Mouse (Mus musculus) limb, embryonic 10.5 days (tissue): ENCODE measurements around the gene Itgb1. TPM values are rescaled to one million over a fixed set of nuclear protein-coding genes. Genes with fewer than 3 reads are reported as not detected.

Experiments
- DNase-seq: peaks from one replicate; pipeline ENCODE4 v3.0.0-alpha.2; 2017; ENCODE audit warnings: low spot score
- H3K27ac ChIP-seq: fragments of 300-500 bp; sonication (generic); 2 replicates; pipeline ENCODE4 v1.5.1; 2016; ENCODE audit warnings: mild to moderate bottlenecking
- H3K27me3 ChIP-seq: fragments of 300-500 bp; sonication (generic); 2 replicates; pipeline ENCODE4 v1.6.1; 2016; ENCODE audit warnings: low read depth, mild to moderate bottlenecking; ENCODE audit not compliant: poor library complexity, severe bottlenecking
- H3K36me3 ChIP-seq: fragments of 300-500 bp; sonication (generic); 2 replicates; pipeline ENCODE4 v1.6.1; 2016; ENCODE audit warnings: mild to moderate bottlenecking, moderate library complexity
- H3K4me1 ChIP-seq: fragments of 300-500 bp; sonication (generic); 2 replicates; pipeline ENCODE4 v1.6.1; 2016
- H3K4me3 ChIP-seq: fragments of 300-500 bp; sonication (generic); 2 replicates; pipeline ENCODE4 v1.5.1; 2016; ENCODE audit warnings: mild to moderate bottlenecking, moderate library complexity
- H3K9me3 ChIP-seq: fragments of 300-500 bp; sonication (generic); replicated peaks from 2 replicates; pipeline ENCODE4 v1.6.1; 2016; ENCODE audit warnings: mild to moderate bottlenecking
- whole genome bisulfite sequencing: fragments of 180-500 bp; shearing (Covaris S2); methylation state at CpG from one replicate; pipeline ENCODE4 v1.1.7; 2016; 5-methylcytosine and 5-hydroxymethylcytosine counted together
- polyA plus RNA-seq: library from polyadenylated mRNA; unstranded; fragments of >200 nt; fragmentation: Nextera tagmentation; extraction: Ambion mirVana; gene quantifications from 2 replicates; pipeline ENCODE4 v1.2.1, GENCODE M21; 2016

Gene Itgb1
- 126 and 154 TPM in 2 replicates for polyA plus RNA-seq

- WGBS: under 1% methylated on average over 108 of the region's 113 CpGs
Observed at GRCm38 (mm10) chr8:128685507-128686428, at the start of gene Itgb1. Gene Itgb1 (plus strand): TSS chr8:128685654.

GRCm38 (mm10) chr8:128643104-128643503, 42.4 kb upstream of the Itgb1 start:
- Histone ChIP-seq H3K4me1 (peaks cover 13% of the 10 kb centered on the region; the same call in 1 of the 2 replicates), H3K27ac (no peak overlapping the region), H3K4me3 (no peak overlapping the region), H3K27me3 (no peaks in the 10 kb centered on the region), H3K9me3 (no peaks in the 10 kb centered on the region), H3K36me3 (no peaks in the 10 kb centered on the region)
- WGBS: 86% methylated on average over 1 of the region's 1 CpGs
- no peak for DNase-seq

More at GRCm38 (mm10) chr8:128685507-128686428, at the start of gene Itgb1:
- H3K36me3 ChIP-seq: no peaks in the 10 kb centered on the region
- H3K4me3 ChIP-seq: peak within 1 kb of the TSS; percentile 92
- H3K27me3 ChIP-seq: no peaks in the 10 kb centered on the region
- peak; percentile 97 for DNase-seq
- H3K9me3 ChIP-seq: no peaks in the 10 kb centered on the region
- H3K27ac ChIP-seq: peak within 1 kb of the TSS; percentile 100
- H3K4me1 ChIP-seq: peaks cover 21% of the 10 kb centered on the region

GRCm38 (mm10) chr8:128645452-128645851, 40.0 kb upstream of the Itgb1 start:
- Histone ChIP-seq H3K4me1 (peaks cover 8% of the 10 kb centered on the region; the same call in 1 of the 2 replicates), H3K36me3 (no peaks in the 10 kb centered on the region), H3K27me3 (no peaks in the 10 kb centered on the region), H3K4me3 (no peak overlapping the region), H3K27ac (no peak overlapping the region), H3K9me3 (no peaks in the 10 kb centered on the region)
- DNase-seq: no peak

GRCm38 (mm10) chr8:128646456-128646855, 39.0 kb upstream of the Itgb1 start:
- Histone ChIP-seq H3K9me3 (no peaks in the 10 kb centered on the region), H3K27ac (no peak overlapping the region), H3K4me1 (peaks cover 8% of the 10 kb centered on the region; the same call in 1 of the 2 replicates), H3K27me3 (no peaks in the 10 kb centered on the region), H3K36me3 (no peaks in the 10 kb centered on the region), H3K4me3 (no peak overlapping the region)
- WGBS: 72% methylated on average over 5 of the region's 5 CpGs
- no peak for DNase-seq

- H3K27me3 ChIP-seq: no peaks in the 10 kb centered on the region
- no peaks in the 10 kb centered on the region for H3K36me3 ChIP-seq
- H3K9me3 ChIP-seq: no peaks in the 10 kb centered on the region
- no peak overlapping the region for H3K4me3 ChIP-seq
- DNase-seq: no peak
- no peak overlapping the region for H3K27ac ChIP-seq
- H3K4me1 ChIP-seq: peaks cover 8% of the 10 kb centered on the region; the same call in 1 of the 2 replicates
Observed at GRCm38 (mm10) chr8:128648071-128648470, 37.4 kb upstream of the Itgb1 start.

- Histone ChIP-seq H3K27ac (no peak overlapping the region), H3K36me3 (no peaks in the 10 kb centered on the region), H3K4me1 (peaks cover 28% of the 10 kb centered on the region), H3K4me3 (no peak overlapping the region), H3K27me3 (no peaks in the 10 kb centered on the region), H3K9me3 (no peaks in the 10 kb centered on the region)
- 92% methylated on average over 2 of the region's 2 CpGs for WGBS
- DNase-seq: no peak
Observed at GRCm38 (mm10) chr8:128650331-128650855, 35.1 kb upstream of the Itgb1 start.

- DNase-seq: no peak
Observed at GRCm38 (mm10) chr8:128652399-128653109, 32.9 kb upstream of the Itgb1 start.

GRCm38 (mm10) chr8:128653642-128654364, 31.7 kb upstream of the Itgb1 start:
- H3K4me1 ChIP-seq: peaks cover 23% of the 10 kb centered on the region
- no peaks in the 10 kb centered on the region for H3K9me3 ChIP-seq
- peak overlapping the region; percentile 88 for H3K27ac ChIP-seq
- DNase-seq: no peak
- peak overlapping the region; percentile 49 for H3K4me3 ChIP-seq
- no peaks in the 10 kb centered on the region for H3K27me3 ChIP-seq
- no peaks in the 10 kb centered on the region for H3K36me3 ChIP-seq
- 36% methylated on average over 5 of the region's 5 CpGs for WGBS

More at GRCm38 (mm10) chr8:128652399-128653109, 32.9 kb upstream of the Itgb1 start:
- Histone ChIP-seq H3K4me1 (peaks cover 25% of the 10 kb centered on the region), H3K4me3 (no peak overlapping the region), H3K27ac (no peak overlapping the region), H3K27me3 (no peaks in the 10 kb centered on the region), H3K9me3 (no peaks in the 10 kb centered on the region), H3K36me3 (no peaks in the 10 kb centered on the region)
- 59% methylated on average over 6 of the region's 6 CpGs for WGBS

- peak overlapping the region; percentile 49 for H3K4me3 ChIP-seq
- peaks cover 23% of the 10 kb centered on the region for H3K4me1 ChIP-seq
- DNase-seq: peak; percentile 79
- 2% methylated on average over 16 of the region's 16 CpGs for WGBS
- H3K9me3 ChIP-seq: no peaks in the 10 kb centered on the region
- peak overlapping the region; percentile 88 for H3K27ac ChIP-seq
- H3K36me3 ChIP-seq: no peaks in the 10 kb centered on the region
- H3K27me3 ChIP-seq: no peaks in the 10 kb centered on the region
Observed at GRCm38 (mm10) chr8:128654365-128655099, 30.9 kb upstream of the Itgb1 start.

- no peak overlapping the region for H3K4me3 ChIP-seq
- DNase-seq: no peak
- H3K4me1 ChIP-seq: peaks cover 14% of the 10 kb centered on the region
- no peak overlapping the region for H3K27ac ChIP-seq
- no peaks in the 10 kb centered on the region for H3K27me3 ChIP-seq
- H3K9me3 ChIP-seq: no peaks in the 10 kb centered on the region
- WGBS: 50% methylated on average over 3 of the region's 3 CpGs
- no peaks in the 10 kb centered on the region for H3K36me3 ChIP-seq
Observed at GRCm38 (mm10) chr8:128662144-128662543, 23.3 kb upstream of the Itgb1 start.

- WGBS: 97% methylated on average over 2 of the region's 2 CpGs
- no peaks in the 10 kb centered on the region for H3K9me3 ChIP-seq
- DNase-seq: no peak
- H3K4me1 ChIP-seq: peaks cover 14% of the 10 kb centered on the region
- H3K4me3 ChIP-seq: no peak overlapping the region
- no peaks in the 10 kb centered on the region for H3K27me3 ChIP-seq
- H3K27ac ChIP-seq: no peak overlapping the region
- H3K36me3 ChIP-seq: no peaks in the 10 kb centered on the region
Observed at GRCm38 (mm10) chr8:128662696-128663095, 22.8 kb upstream of the Itgb1 start.

GRCm38 (mm10) chr8:128663106-128663505, 22.3 kb upstream of the Itgb1 start:
- no peak overlapping the region for H3K4me3 ChIP-seq
- no peaks in the 10 kb centered on the region for H3K9me3 ChIP-seq
- no peaks in the 10 kb centered on the region for H3K36me3 ChIP-seq
- DNase-seq: no peak
- no peaks in the 10 kb centered on the region for H3K27me3 ChIP-seq
- H3K4me1 ChIP-seq: peaks cover 14% of the 10 kb centered on the region
- no peak overlapping the region for H3K27ac ChIP-seq
- WGBS: 49% methylated on average over 2 of the region's 2 CpGs
